Mouse (Mus musculus) embryonic fibroblast, embryonic 13.5 days (primary cell): Measurements from ENCODE around the gene Rnf181. TPM values are rescaled to one million over a fixed set of nuclear protein-coding genes. Genes with fewer than 3 reads are reported as not detected.

Experiments
- H3K27ac ChIP-seq: 2 replicates; pipeline ENCODE4 v1.5.1; 2012; ENCODE audit warnings: low read length, control low read depth, inconsistent platforms; ENCODE audit not compliant: insufficient read depth
- H3K4me1 ChIP-seq: 2 replicates; pipeline ENCODE4 v1.6.1; 2011; ENCODE audit warnings: low read length; ENCODE audit not compliant: control insufficient read depth, insufficient read depth
- H3K4me3 ChIP-seq: 2 replicates; pipeline ENCODE4 v1.5.1; 2011; ENCODE audit warnings: mild to moderate bottlenecking, control low read depth, low read length; ENCODE audit not compliant: insufficient read depth
- CTCF ChIP-seq: IDR thresholded peaks from 2 replicates; pipeline ENCODE4 v1.5.1; 2011; ENCODE audit warnings: mild to moderate bottlenecking, control low read depth, low read length, moderate library complexity, borderline replicate concordance; ENCODE audit not compliant: insufficient read depth
- POLR2A ChIP-seq: IDR thresholded peaks from 2 replicates; pipeline ENCODE4 v1.6.1; 2011; ENCODE audit warnings: low read depth, mild to moderate bottlenecking, control low read depth, low read length, moderate library complexity
- polyA plus RNA-seq: library from polyadenylated mRNA; stranded (reverse); fragments of >200 nt; gene quantifications from 2 replicates; pipeline ENCODE4 v1.2.4, GENCODE M21; 2011; ENCODE audit warnings: low read depth; ENCODE audit not compliant: missing spikeins, insufficient read length

The Rnf181 gene
- polyA plus RNA-seq, 1 experiment, result 80.0 TPM

- TF ChIP-seq CTCF (no peak), POLR2A (no peak)
- Histone ChIP-seq H3K4me1 (no peaks in the 10 kb centered on the region), H3K4me3 (no peak overlapping the region), H3K27ac (no peak overlapping the region)
These were observed 48.3 kb downstream of the Rnf181 start for GRCm38 (mm10) chr6:72318440-72318839.

GRCm38 (mm10) chr6:72316044-72316443, 50.7 kb downstream of the Rnf181 start:
- Histone ChIP-seq H3K27ac (no peak overlapping the region), H3K4me3 (no peak overlapping the region), H3K4me1 (no peaks in the 10 kb centered on the region)
- TF ChIP-seq POLR2A (no peak), CTCF (no peak)

GRCm38 (mm10) chr6:72315384-72315783, 51.4 kb downstream of the Rnf181 start:
- no peaks in the 10 kb centered on the region for H3K4me1 ChIP-seq
- H3K4me3 ChIP-seq, result no peak overlapping the region
- H3K27ac ChIP-seq, result no peak overlapping the region
- TF ChIP-seq POLR2A, result no peak
- TF ChIP-seq CTCF, result no peak

- Histone ChIP-seq H3K4me1 (no peaks in the 10 kb centered on the region), H3K27ac (no peak overlapping the region), H3K4me3 (no peak overlapping the region)
- TF ChIP-seq CTCF, result no peak
- TF ChIP-seq POLR2A, result no peak
These were observed 53.5 kb downstream of the Rnf181 start for GRCm38 (mm10) chr6:72313124-72313867.

GRCm38 (mm10) chr6:72312198-72312597, 54.6 kb downstream of the Rnf181 start:
- no peak overlapping the region for H3K27ac ChIP-seq
- no peak for TF ChIP-seq POLR2A
- no peak for TF ChIP-seq CTCF
- H3K4me3 ChIP-seq, result no peak overlapping the region
- no peaks in the 10 kb centered on the region for H3K4me1 ChIP-seq

Other genes with a start within 250 kb of the Rnf181 start
- 14.0 and 16.2 TPM in 2 replicates for gene Atoh8, start 131.4 kb downstream of the Rnf181 start, polyA plus RNA-seq
- not detected in 2 replicates for gene Sftpb, start 62.3 kb downstream of the Rnf181 start, polyA plus RNA-seq
- 73.5 and 75.2 TPM in 2 replicates for gene Usp39, start 21.8 kb downstream of the Rnf181 start, polyA plus RNA-seq
- gene 0610030E20Rik, start 19.6 kb downstream of the Rnf181 start, polyA plus RNA-seq, result 11.3 and 14.5 TPM in 2 replicates
- 35.5 and 47.6 TPM in 2 replicates for gene Tmem150a, start 11.5 kb downstream of the Rnf181 start, polyA plus RNA-seq
- gene Vamp5, start 13.5 kb upstream of the Rnf181 start, polyA plus RNA-seq, result 20.1 and 23.5 TPM in 2 replicates
- 89.7 and 108 TPM in 2 replicates for gene Vamp8, start 23.7 kb upstream of the Rnf181 start, polyA plus RNA-seq
- 60.6 and 67.0 TPM in 2 replicates for gene Ggcx, start 47.4 kb upstream of the Rnf181 start, polyA plus RNA-seq
- gene Mat2a, start 72.6 kb upstream of the Rnf181 start, polyA plus RNA-seq, result 215 and 258 TPM in 2 replicates
- gene Sh2d6, start 154.8 kb upstream of the Rnf181 start, polyA plus RNA-seq, result 1.8 and 1.9 TPM in 2 replicates
- gene Capg, start 177.4 kb upstream of the Rnf181 start, polyA plus RNA-seq, result 95.7 and 182 TPM in 2 replicates
- gene Elmod3, start 231.5 kb upstream of the Rnf181 start, polyA plus RNA-seq, result 8.1 and 8.8 TPM in 2 replicates
- 11.0 and 12.3 TPM in 2 replicates for gene Retsat, start 231.5 kb upstream of the Rnf181 start, polyA plus RNA-seq